ENCODE assay signal across 26 mouse cellular contexts in the genomic region with DNA sequence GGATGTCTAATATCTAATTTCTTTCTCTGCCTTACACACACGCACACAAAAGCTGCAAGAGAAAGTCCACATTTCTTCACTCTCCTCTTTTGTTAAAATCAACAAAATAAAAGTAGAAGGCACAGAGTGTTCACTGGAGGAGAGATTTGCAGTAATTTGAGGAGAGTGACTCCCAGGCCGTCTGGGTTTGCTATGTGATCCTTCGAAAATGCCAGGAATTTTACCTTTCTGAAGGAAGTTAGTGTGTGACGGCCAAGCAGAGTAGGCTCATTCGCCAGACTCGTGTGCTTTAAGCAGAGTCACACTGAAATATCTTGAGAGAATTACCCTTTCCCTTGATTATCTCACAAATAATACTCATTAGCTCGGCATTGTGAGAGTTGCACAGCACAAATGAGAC.
A peak's percentile ranks its signal among the peaks of the same experiment; 100 is the strongest.
DNase-seq lines count a peak whose midpoint lies in the region; ATAC-seq lines count a peak whose summit lies in the region.
"Had no signal": no experiment of that assay in that cellular context is flagged by ENCODE, and none has a peak within 500 bp of the region (broad histone marks: within the 10 kb centered on the region; RNA-seq: fewer than 3 reads in every experiment).

No protein-coding gene starts in this region.

- no peak overlapping the region for H3K27ac ChIP-seq in forebrain, embryonic 15.5 days (replicated peaks)
- no peak overlapping the region for H3K27ac ChIP-seq in forebrain, embryonic 12.5 days
- H3K27ac ChIP-seq in neural tube, embryonic 15.5 days (replicated peaks): no peak overlapping the region
- H3K27ac ChIP-seq: embryonic facial prominence, embryonic 12.5 days; hindbrain, embryonic 10.5 days; intestine, embryonic 15.5 days; midbrain, embryonic 13.5 days had no signal

- no peaks in the 10 kb centered on the region for H3K27me3 ChIP-seq in forebrain, embryonic 15.5 days
- no peaks in the 10 kb centered on the region for H3K27me3 ChIP-seq in forebrain, embryonic 12.5 days
- H3K27me3 ChIP-seq in neural tube, embryonic 15.5 days (replicated peaks): no peaks in the 10 kb centered on the region
- H3K27me3 ChIP-seq: embryonic facial prominence, embryonic 12.5 days; intestine, embryonic 15.5 days; midbrain, embryonic 13.5 days had no signal

- ATAC-seq in forebrain, embryonic 15.5 days (replicated peaks): 0 out of 2 replicates have a peak, but pooled peaks have one; percentile 13
- ATAC-seq in forebrain, embryonic 12.5 days (ENCODE audit: low FRiP score): no peak
- no peak for ATAC-seq in neural tube, embryonic 15.5 days (ENCODE audit: low FRiP score)
- ATAC-seq: activated CD4-positive, CD25-positive, alpha-beta regulatory T cell, adult 4 months; hindbrain, embryonic 16.5 days; intestine, embryonic 15.5 days; liver, postnatal 0 days; midbrain, embryonic 13.5 days had no signal

- peak; percentile 40 for DNase-seq in embryo, embryonic 11 days
- DNase-seq in forelimb bud, embryonic 11.5 days (ENCODE audit: low read depth, low spot score): peak; percentile 21
- DNase-seq in gastrocnemius, postnatal 4 days (ENCODE audit: low spot score in 2 of 2): no peak
- DNase-seq in retina, embryonic 14.5 days (ENCODE audit: low spot score): no peak
- DNase-seq: adrenal gland, adult 8-10 months; cerebellum, adult 2 months; cerebellum, postnatal 25 days; gastrocnemius, postnatal 10 days; heart, adult 11 months; kidney, adult 8-10 months; kidney, postnatal 4 days; liver, postnatal 0 days; lung, postnatal 14 days; right cerebral cortex, postnatal 14 days; spleen, adult 18-20 months had no signal

- H3K9me3 ChIP-seq in forebrain, embryonic 15.5 days: no peaks in the 10 kb centered on the region
- H3K9me3 ChIP-seq in forebrain, embryonic 12.5 days: no peaks in the 10 kb centered on the region
- no peaks in the 10 kb centered on the region for H3K9me3 ChIP-seq in neural tube, embryonic 15.5 days (replicated peaks)
- H3K9me3 ChIP-seq: embryonic facial prominence, embryonic 12.5 days; hindbrain, embryonic 10.5 days; intestine, embryonic 15.5 days; midbrain, embryonic 13.5 days had no signal

- H3K9ac ChIP-seq in forebrain, embryonic 15.5 days (replicated peaks): no peak overlapping the region
- H3K9ac ChIP-seq in forebrain, embryonic 12.5 days: no peak overlapping the region
- no peak overlapping the region for H3K9ac ChIP-seq in neural tube, embryonic 15.5 days (replicated peaks)
- H3K9ac ChIP-seq: embryonic facial prominence, embryonic 12.5 days; intestine, embryonic 15.5 days; liver, postnatal 0 days; midbrain, embryonic 13.5 days had no signal

- H3K4me1 ChIP-seq in forebrain, embryonic 15.5 days: 0 out of 2 replicates have a peak, but pooled peaks cover 4% of the 10 kb centered on the region
- H3K4me1 ChIP-seq in forebrain, embryonic 12.5 days: no peaks in the 10 kb centered on the region
- no peaks in the 10 kb centered on the region for H3K4me1 ChIP-seq in neural tube, embryonic 15.5 days
- H3K4me1 ChIP-seq: hindbrain, embryonic 10.5 days; intestine, embryonic 15.5 days had no signal

- WGBS in forebrain, embryonic 15.5 days: 11% methylated on average over 7 of the region's 7 CpGs
- 19% methylated on average over 7 of the region's 7 CpGs for WGBS in forebrain, embryonic 12.5 days
- WGBS in neural tube, embryonic 15.5 days: 44% methylated on average over 7 of the region's 7 CpGs

- no peak overlapping the region for H3K4me3 ChIP-seq in forebrain, embryonic 15.5 days
- no peak overlapping the region for H3K4me3 ChIP-seq in forebrain, embryonic 12.5 days (replicated peaks)
- H3K4me3 ChIP-seq in neural tube, embryonic 15.5 days (replicated peaks): no peak overlapping the region
- H3K4me3 ChIP-seq: embryonic facial prominence, embryonic 12.5 days; hindbrain, embryonic 10.5 days; intestine, embryonic 15.5 days; midbrain, embryonic 13.5 days had no signal

- no peaks in the 10 kb centered on the region for H3K36me3 ChIP-seq in forebrain, embryonic 15.5 days
- H3K36me3 ChIP-seq in forebrain, embryonic 12.5 days (replicated peaks): no peaks in the 10 kb centered on the region
- no peaks in the 10 kb centered on the region for H3K36me3 ChIP-seq in neural tube, embryonic 15.5 days
- H3K36me3 ChIP-seq: embryonic facial prominence, embryonic 12.5 days; hindbrain, embryonic 10.5 days; intestine, embryonic 15.5 days; midbrain, embryonic 13.5 days had no signal

- H3K4me2 ChIP-seq in forebrain, embryonic 15.5 days (replicated peaks): no peak overlapping the region
- H3K4me2 ChIP-seq in forebrain, embryonic 12.5 days: no peak overlapping the region
- H3K4me2 ChIP-seq in neural tube, embryonic 15.5 days: no peak overlapping the region
- H3K4me2 ChIP-seq: embryonic facial prominence, embryonic 12.5 days; heart, embryonic 11.5 days; intestine, embryonic 15.5 days; liver, embryonic 11.5 days; midbrain, embryonic 13.5 days had no signal

Comparison
In these comparisons a context has a peak if more than half of its experiments do, and no peak if none do; other contexts are left out.
1. DNase-seq: peak in embryo, embryonic 11 days (single experiment) and forelimb bud, embryonic 11.5 days (single experiment); none in gastrocnemius, postnatal 4 days (0 of 2) and retina, embryonic 14.5 days (single experiment).